In the genomic region with DNA sequence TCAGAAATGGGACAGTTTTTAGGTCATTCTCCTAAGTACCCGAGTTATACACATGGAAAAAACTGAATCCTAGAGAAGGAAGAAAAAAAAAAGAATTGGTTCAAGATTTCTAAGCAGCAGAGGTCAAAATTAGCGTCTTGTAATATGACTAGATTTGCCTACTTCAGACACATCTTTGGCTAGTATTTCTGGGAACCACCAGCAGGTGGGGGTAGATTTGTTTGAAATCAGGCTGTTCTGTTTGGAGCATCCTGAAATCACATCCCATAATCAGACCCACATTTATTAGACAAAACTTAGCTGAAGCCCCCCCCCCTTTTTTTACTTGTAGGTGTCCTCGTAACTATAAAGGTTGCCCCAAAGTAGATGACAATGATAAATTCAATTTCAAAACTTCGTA, we compare ENCODE assay signal across 11 mouse cellular contexts. TPM values are rescaled to one million over a fixed set of nuclear protein-coding genes. Genes with fewer than 3 reads are reported as not detected.
DNase-seq lines count a peak whose midpoint lies in the region; ATAC-seq and TF ChIP-seq lines count a peak whose summit lies in the region.
"Had no signal": no experiment of that assay in that cellular context is flagged by ENCODE, and none has a peak within 500 bp of the region (broad histone marks: within the 10 kb centered on the region; RNA-seq: fewer than 3 reads in every experiment).

No protein-coding gene starts in this region.

- H3K4me3 ChIP-seq in kidney, embryonic 16.5 days (ENCODE audit: low read length): no peak overlapping the region
- no peak overlapping the region for H3K4me3 ChIP-seq in stomach, postnatal 0 days (ENCODE audit: low read depth, low read length)
- H3K4me3 ChIP-seq: hindbrain, embryonic 15.5 days; limb, embryonic 13.5 days had no signal

- TF ChIP-seq CTCF in stomach, postnatal 0 days (IDR thresholded peaks at IDR 0.05; ENCODE audit: low read depth): peak; percentile 60

- 54% methylated on average over 4 of the region's 4 CpGs for WGBS in kidney, embryonic 16.5 days
- WGBS in stomach, postnatal 0 days: 52% methylated on average over 4 of the region's 4 CpGs

- no peak overlapping the region for H3K27ac ChIP-seq in kidney, embryonic 16.5 days (ENCODE audit: low read length)
- no peak overlapping the region for H3K27ac ChIP-seq in stomach, postnatal 0 days (replicated peaks)
- H3K27ac ChIP-seq: hindbrain, embryonic 15.5 days; limb, embryonic 13.5 days had no signal

- H3K4me2 ChIP-seq in kidney, embryonic 16.5 days (replicated peaks; ENCODE audit: low read depth, low read length): no peak overlapping the region
- no peak overlapping the region for H3K4me2 ChIP-seq in stomach, postnatal 0 days (replicated peaks; ENCODE audit: low read depth)
- H3K4me2 ChIP-seq: hindbrain, embryonic 15.5 days; limb, embryonic 13.5 days had no signal

- H3K9me3 ChIP-seq in kidney, embryonic 16.5 days (ENCODE audit: low read length): no peaks in the 10 kb centered on the region
- no peaks in the 10 kb centered on the region for H3K9me3 ChIP-seq in stomach, postnatal 0 days (ENCODE audit: control insufficient read depth, low read length)
- H3K9me3 ChIP-seq: hindbrain, embryonic 15.5 days; limb, embryonic 13.5 days had no signal

- no peaks in the 10 kb centered on the region for H3K27me3 ChIP-seq in kidney, embryonic 16.5 days (ENCODE audit: insufficient read depth, low read length)
- H3K27me3 ChIP-seq in stomach, postnatal 0 days (ENCODE audit: control insufficient read depth, insufficient read depth, low read length): no peaks in the 10 kb centered on the region
- H3K27me3 ChIP-seq: hindbrain, embryonic 15.5 days had no signal

- no peak for TF ChIP-seq EP300 in stomach, postnatal 0 days (optimal IDR thresholded peaks at IDR 0.05)

- DNase-seq in embryo, embryonic 10.5 days (ENCODE audit: low spot score): peak; percentile 10
- DNase-seq in embryo, embryonic 10 days (ENCODE audit: low spot score): no peak
- peak; percentile 39 for DNase-seq in kidney, postnatal 10 days
- peak; percentile 40 for DNase-seq in testis, postnatal 10 days (ENCODE audit: low spot score)
- no peak for DNase-seq in testis, postnatal 14 days (ENCODE audit: low spot score)
- DNase-seq in stomach, postnatal 0 days (ENCODE audit: low spot score): no peak
- no peak for DNase-seq in gastrocnemius, adult 8-10 months (ENCODE audit: low spot score in 2 of 2)

- no peaks in the 10 kb centered on the region for H3K4me1 ChIP-seq in kidney, embryonic 16.5 days (ENCODE audit: insufficient read depth, low read length)
- H3K4me1 ChIP-seq in stomach, postnatal 0 days (replicated peaks; ENCODE audit: control insufficient read depth, insufficient read depth): no peaks in the 10 kb centered on the region
- H3K4me1 ChIP-seq: hindbrain, embryonic 15.5 days; limb, embryonic 13.5 days had no signal

- ATAC-seq in kidney, embryonic 16.5 days (ENCODE audit: low FRiP score, low TSS enrichment): no peak
- no peak for ATAC-seq in stomach, postnatal 0 days (ENCODE audit: low FRiP score, low TSS enrichment)

- H3K36me3 ChIP-seq in kidney, embryonic 16.5 days (ENCODE audit: insufficient read depth, low read length): no peaks in the 10 kb centered on the region
- no peaks in the 10 kb centered on the region for H3K36me3 ChIP-seq in stomach, postnatal 0 days (ENCODE audit: control insufficient read depth, insufficient read depth, low read length)
- H3K36me3 ChIP-seq: hindbrain, embryonic 15.5 days; limb, embryonic 13.5 days had no signal

- H3K9ac ChIP-seq in kidney, embryonic 16.5 days (replicated peaks; ENCODE audit: low read length): no peak overlapping the region
- no peak overlapping the region for H3K9ac ChIP-seq in stomach, postnatal 0 days (ENCODE audit: low read length)
- H3K9ac ChIP-seq: hindbrain, embryonic 15.5 days; limb, embryonic 13.5 days had no signal

RNA-seq across cellular contexts. Expression of gene Trap1a, which starts 35.6 kb away (rescaled TPM):
- polyA plus RNA-seq in kidney, embryonic 16.5 days (2015; fragmentation: Nextera tagmentation; extraction: Ambion mirVana): not detected in 2 replicates
- polyA plus RNA-seq in stomach, postnatal 0 days (2015; fragmentation: Nextera tagmentation; extraction: Ambion mirVana): not detected in 2 replicates
- total RNA-seq in gastrocnemius, adult 8-10 months (2022): not detected
- polyA plus RNA-seq: hindbrain, embryonic 15.5 days; limb, embryonic 13.5 days; stomach, embryonic 16.5 days had no signal

Comparison
In these comparisons a context has a peak if more than half of its experiments do, and no peak if none do; other contexts are left out.
1. DNase-seq: peak in embryo, embryonic 10.5 days (single experiment), kidney, postnatal 10 days (single experiment) and testis, postnatal 10 days (single experiment); none in embryo, embryonic 10 days (single experiment), testis, postnatal 14 days (single experiment), stomach, postnatal 0 days (single experiment) and gastrocnemius, adult 8-10 months (0 of 2).